Mouse (Mus musculus) forelimb bud, embryonic 11.5 days (tissue): ENCODE data around the gene Nr6a1.

Experiments
- DNase-seq: peaks from one replicate; pipeline ENCODE4 v3.0.0-alpha.2; 2012; ENCODE audit warnings: low read depth, low spot score

Nr6a1 gene

GRCm38 (mm10) chr2:38783364-38783763 lies 144.1 kb downstream of the Nr6a1 start:
- no peak for DNase-seq

GRCm38 (mm10) chr2:38782731-38783130 lies 144.8 kb downstream of the Nr6a1 start:
- no peak for DNase-seq

- DNase-seq, result no peak
Measured at GRCm38 (mm10) chr2:38781945-38782720, 145.4 kb downstream of the Nr6a1 start.

- DNase-seq, result no peak
Measured at GRCm38 (mm10) chr2:38779939-38780338, 147.5 kb downstream of the Nr6a1 start.

GRCm38 (mm10) chr2:38777326-38777725 lies 150.2 kb downstream of the Nr6a1 start:
- no peak for DNase-seq

- no peak for DNase-seq
Measured at GRCm38 (mm10) chr2:38774936-38775335, 152.6 kb downstream of the Nr6a1 start.

- peak; percentile 89 for DNase-seq
Measured at GRCm38 (mm10) chr2:38771478-38771797, 156.1 kb downstream of the Nr6a1 start.

- DNase-seq, result no peak
Measured at GRCm38 (mm10) chr2:38770772-38771477, 156.6 kb downstream of the Nr6a1 start.

GRCm38 (mm10) chr2:38767177-38767931 lies 160.1 kb downstream of the Nr6a1 start:
- no peak for DNase-seq

- DNase-seq, result no peak
Measured at GRCm38 (mm10) chr2:38739847-38740246, 187.6 kb downstream of the Nr6a1 start.

GRCm38 (mm10) chr2:38739410-38739809 lies 188.1 kb downstream of the Nr6a1 start:
- DNase-seq, result peak; percentile 82

- DNase-seq, result no peak
Measured at GRCm38 (mm10) chr2:38738601-38739301, 188.7 kb downstream of the Nr6a1 start.

GRCm38 (mm10) chr2:38735740-38736139 lies 191.7 kb downstream of the Nr6a1 start:
- DNase-seq, result no peak

- DNase-seq, result no peak
Measured at GRCm38 (mm10) chr2:38734721-38735120, 192.8 kb downstream of the Nr6a1 start.

GRCm38 (mm10) chr2:38730331-38730827 lies 197.1 kb downstream of the Nr6a1 start:
- no peak for DNase-seq

GRCm38 (mm10) chr2:38725427-38725826 lies 202.1 kb downstream of the Nr6a1 start:
- DNase-seq, result peak; percentile 40

- DNase-seq, result no peak
Measured at GRCm38 (mm10) chr2:38723378-38723777, 204.1 kb downstream of the Nr6a1 start.

GRCm38 (mm10) chr2:38722076-38722475 lies 205.4 kb downstream of the Nr6a1 start:
- DNase-seq, result no peak

GRCm38 (mm10) chr2:38720661-38721060 lies 206.8 kb downstream of the Nr6a1 start:
- no peak for DNase-seq

- no peak for DNase-seq
Measured at GRCm38 (mm10) chr2:38719354-38719753, 208.1 kb downstream of the Nr6a1 start.

GRCm38 (mm10) chr2:38718676-38719075 lies 208.8 kb downstream of the Nr6a1 start:
- DNase-seq, result no peak

- DNase-seq, result no peak
Measured at GRCm38 (mm10) chr2:38717436-38717835, 210.1 kb downstream of the Nr6a1 start.
